11 mouse cellular contexts compared by ENCODE assay signal in the genomic region with DNA sequence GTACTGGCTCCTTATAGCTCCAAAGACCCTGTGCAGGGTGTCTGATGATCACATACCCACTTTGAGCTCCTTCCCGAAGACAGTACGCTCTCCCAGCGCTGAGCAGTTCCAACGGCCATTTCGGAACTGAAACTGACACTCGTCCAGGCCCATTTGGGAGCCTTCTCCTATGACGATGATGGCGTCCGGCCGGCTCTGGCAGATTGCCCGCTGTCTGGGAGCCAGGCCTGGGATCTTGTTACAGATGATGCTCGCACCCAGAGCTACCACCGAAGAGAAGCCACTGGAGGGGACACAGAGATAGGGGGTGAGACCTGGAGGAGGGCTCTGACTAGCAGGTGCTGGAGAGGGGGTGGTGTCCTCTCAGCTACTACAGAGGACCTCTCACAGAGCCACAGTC. TPM values are rescaled to one million over a fixed set of nuclear protein-coding genes. Genes with fewer than 3 reads are reported as not detected.
DNase-seq lines count a peak whose midpoint lies in the region; ATAC-seq and TF ChIP-seq lines count a peak whose summit lies in the region.
"Had no signal": no experiment of that assay in that cellular context is flagged by ENCODE, and none has a peak within 500 bp of the region (broad histone marks: within the 10 kb centered on the region; RNA-seq: fewer than 3 reads in every experiment).

No protein-coding gene starts in this region.

- no peaks in the 10 kb centered on the region for H3K36me3 ChIP-seq in lung, embryonic 14.5 days (ENCODE audit: insufficient read depth)
- no peaks in the 10 kb centered on the region for H3K36me3 ChIP-seq in lung, postnatal 0 days (ENCODE audit: insufficient read depth, low read length)
- no peaks in the 10 kb centered on the region for H3K36me3 ChIP-seq in neural tube, embryonic 15.5 days
- H3K36me3 ChIP-seq: embryonic facial prominence, embryonic 12.5 days had no signal

- H3K9me3 ChIP-seq in lung, embryonic 14.5 days (ENCODE audit: low read depth, low read length): no peaks in the 10 kb centered on the region
- no peaks in the 10 kb centered on the region for H3K9me3 ChIP-seq in lung, postnatal 0 days (ENCODE audit: low read length)
- H3K9me3 ChIP-seq in neural tube, embryonic 15.5 days (replicated peaks): no peaks in the 10 kb centered on the region
- H3K9me3 ChIP-seq: embryonic facial prominence, embryonic 12.5 days had no signal

- no peaks in the 10 kb centered on the region for H3K4me1 ChIP-seq in lung, embryonic 14.5 days (ENCODE audit: insufficient read depth)
- peaks cover 4% of the 10 kb centered on the region; the same call in 1 of the 2 replicates for H3K4me1 ChIP-seq in lung, postnatal 0 days (ENCODE audit: insufficient read depth, low read depth, low read length)
- peaks cover 37% of the 10 kb centered on the region for H3K4me1 ChIP-seq in neural tube, embryonic 15.5 days

- no peak overlapping the region for H3K27ac ChIP-seq in lung, embryonic 14.5 days (ENCODE audit: low read depth)
- H3K27ac ChIP-seq in lung, postnatal 0 days (ENCODE audit: low read length): no peak overlapping the region
- no peak overlapping the region for H3K27ac ChIP-seq in neural tube, embryonic 15.5 days (replicated peaks)
- H3K27ac ChIP-seq: embryonic facial prominence, embryonic 12.5 days had no signal

- no peak overlapping the region for H3K4me2 ChIP-seq in lung, embryonic 14.5 days
- H3K4me2 ChIP-seq in lung, postnatal 0 days (replicated peaks; ENCODE audit: low read depth, low read length): no peak overlapping the region
- peak overlapping the region; percentile 92 for H3K4me2 ChIP-seq in neural tube, embryonic 15.5 days

- no peak overlapping the region for H3K9ac ChIP-seq in lung, embryonic 14.5 days
- H3K9ac ChIP-seq in lung, postnatal 0 days (replicated peaks; ENCODE audit: low read depth): no peak overlapping the region
- H3K9ac ChIP-seq in neural tube, embryonic 15.5 days (replicated peaks): no peak overlapping the region
- H3K9ac ChIP-seq: embryonic facial prominence, embryonic 12.5 days had no signal

- peaks cover 60% of the 10 kb centered on the region for H3K27me3 ChIP-seq in lung, embryonic 14.5 days (ENCODE audit: insufficient read depth, low read length)
- peaks cover 35% of the 10 kb centered on the region for H3K27me3 ChIP-seq in lung, postnatal 0 days (replicated peaks; ENCODE audit: insufficient read depth, low read length)
- H3K27me3 ChIP-seq in neural tube, embryonic 15.5 days (replicated peaks): peaks cover 38% of the 10 kb centered on the region

- ATAC-seq in lung, embryonic 14.5 days (ENCODE audit: insufficient read depth): no peak
- no peak for ATAC-seq in lung, postnatal 0 days
- no peak for ATAC-seq in neural tube, embryonic 15.5 days (ENCODE audit: low FRiP score)

- peak; percentile 45 for DNase-seq in lung, embryonic 14.5 days
- no peak for DNase-seq in lung, postnatal 0 days (ENCODE audit: low spot score)
- peak; percentile 80 for DNase-seq in cerebellum, postnatal 14 days
- peak; percentile 36 for DNase-seq in gastrocnemius, postnatal 25 days
- DNase-seq in spleen, adult 18-20 months: no peak
- DNase-seq in adrenal gland, postnatal 25 days: no peak
- DNase-seq: lung, postnatal 14 days had no signal

- H3K4me3 ChIP-seq in lung, embryonic 14.5 days (ENCODE audit: low read depth, low read length): no peak overlapping the region
- no peak overlapping the region for H3K4me3 ChIP-seq in lung, postnatal 0 days (ENCODE audit: low read depth, low read length)
- H3K4me3 ChIP-seq in neural tube, embryonic 15.5 days (replicated peaks): peak overlapping the region; percentile 72

- no peak for TF ChIP-seq CTCF in lung, embryonic 14.5 days (IDR thresholded peaks at IDR 0.05; ENCODE audit: low read depth)
- TF ChIP-seq CTCF in lung, postnatal 0 days (IDR thresholded peaks at IDR 0.05): no peak

- TF ChIP-seq EP300 in lung, postnatal 0 days (IDR thresholded peaks at IDR 0.05): no peak

- WGBS in lung, embryonic 14.5 days: 72% methylated on average over 13 of the region's 13 CpGs
- WGBS in lung, postnatal 0 days: 64% methylated on average over 13 of the region's 13 CpGs
- WGBS in neural tube, embryonic 15.5 days: 80% methylated on average over 13 of the region's 13 CpGs

RNA-seq across cellular contexts. Expression of a gene that starts 2.5 kb away (rescaled TPM):
- 0.50 and 0.72 TPM in 2 replicates for polyA plus RNA-seq in lung, embryonic 14.5 days (2014; fragmentation: Nextera tagmentation; extraction: Ambion mirVana)
- polyA plus RNA-seq in lung, postnatal 0 days (2015; fragmentation: Nextera tagmentation; extraction: Ambion mirVana): 7.8 and 8.9 TPM in 2 replicates
- total RNA-seq in gastrocnemius, postnatal 25 days (2021): not detected
- 7.6 and 9.5 TPM in 2 replicates for polyA plus RNA-seq in neural tube, embryonic 15.5 days (2015; fragmentation: Nextera tagmentation; extraction: Ambion mirVana)
- total RNA-seq in adrenal gland, postnatal 25 days (2021): not detected in 2 replicates
- total RNA-seq: granulocyte monocyte progenitor cell, adult 5-6 weeks had no signal
- polyA plus RNA-seq: urinary bladder, adult 2 months had no signal

Comparison
In these comparisons a context has a peak if more than half of its experiments do, and no peak if none do; other contexts are left out.
1. DNase-seq: peak in lung, embryonic 14.5 days (single experiment), cerebellum, postnatal 14 days (2 of 2) and gastrocnemius, postnatal 25 days (single experiment); none in lung, postnatal 0 days (single experiment), spleen, adult 18-20 months (0 of 2) and adrenal gland, postnatal 25 days (single experiment).